ENCODE assay signal across 19 mouse cellular contexts in the genomic region with DNA sequence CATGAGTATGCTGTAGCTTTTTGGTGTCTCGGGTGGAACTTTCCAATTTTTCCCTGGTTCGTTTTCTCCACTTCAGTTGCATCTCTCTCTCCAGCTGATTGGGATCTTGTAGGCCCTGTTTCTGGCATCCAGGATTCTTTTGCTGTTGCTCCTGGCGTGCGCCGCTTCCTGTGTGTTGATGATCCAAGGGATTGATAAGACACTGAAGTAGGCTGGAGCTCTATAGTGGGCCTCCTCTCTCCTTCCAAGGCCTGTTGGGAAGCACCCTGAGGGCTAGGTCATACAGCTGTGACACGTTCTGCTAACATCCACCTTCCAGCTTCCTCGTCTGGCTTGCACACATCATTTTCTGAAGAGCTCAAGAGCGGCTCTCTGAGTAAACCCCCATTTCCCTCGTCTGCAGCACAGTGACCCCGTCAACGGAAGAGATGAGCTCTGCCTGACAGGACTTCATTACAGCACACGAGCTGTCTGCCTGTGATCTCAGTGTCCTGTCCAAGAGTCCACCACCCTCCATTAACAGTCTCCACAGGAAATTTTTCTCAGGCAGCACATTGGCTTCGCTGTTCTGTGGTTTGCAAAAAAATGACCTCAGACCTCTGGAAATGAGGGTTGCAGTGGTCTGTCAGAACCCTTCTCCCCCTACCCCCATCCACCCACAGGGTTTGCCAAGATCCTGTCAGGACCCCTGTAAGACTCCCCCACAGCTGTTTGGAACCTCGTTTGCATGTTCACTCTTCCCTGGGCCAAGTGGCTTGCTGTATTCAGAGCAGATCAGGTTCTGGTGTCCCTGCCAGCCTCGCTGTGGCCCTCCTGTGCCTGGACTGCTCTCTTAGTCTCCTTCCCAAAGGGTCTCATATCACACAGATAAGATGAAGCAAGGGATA. TPM values are rescaled to one million over a fixed set of nuclear protein-coding genes. Genes with fewer than 3 reads are reported as not detected.
DNase-seq lines count a peak whose midpoint lies in the region; ATAC-seq and TF ChIP-seq lines count a peak whose summit lies in the region.
"Had no signal": no experiment of that assay in that cellular context is flagged by ENCODE, and none has a peak within 500 bp of the region (broad histone marks: within the 10 kb centered on the region; RNA-seq: fewer than 3 reads in every experiment).

No protein-coding gene starts in this region.

- no peak overlapping the region for H3K4me2 ChIP-seq in lung, postnatal 0 days (replicated peaks; ENCODE audit: low read depth, low read length)
- H3K4me2 ChIP-seq in forebrain, embryonic 14.5 days (ENCODE audit: low read length): no peak overlapping the region
- no peak overlapping the region for H3K4me2 ChIP-seq in hindbrain, postnatal 0 days (ENCODE audit: low read depth, low read length)
- H3K4me2 ChIP-seq: embryonic facial prominence, embryonic 15.5 days had no signal

- no peak overlapping the region for H3K27ac ChIP-seq in kidney, adult 2 months (ENCODE audit: insufficient read depth, low read depth, low read length)
- no peak overlapping the region for H3K27ac ChIP-seq in lung, postnatal 0 days (ENCODE audit: low read length)
- H3K27ac ChIP-seq in forebrain, embryonic 14.5 days (ENCODE audit: low read depth, low read length): peak overlapping the region; percentile 4; the same call in 1 of the 2 replicates
- no peak overlapping the region for H3K27ac ChIP-seq in hindbrain, postnatal 0 days
- H3K27ac ChIP-seq: embryonic facial prominence, embryonic 15.5 days had no signal

- 66% methylated on average over 15 of the region's 15 CpGs for WGBS in kidney, adult 2 months
- WGBS in lung, postnatal 0 days: 50% methylated on average over 15 of the region's 15 CpGs
- WGBS in forebrain, embryonic 14.5 days: 69% methylated on average over 15 of the region's 15 CpGs
- 58% methylated on average over 15 of the region's 15 CpGs for WGBS in hindbrain, postnatal 0 days

- ATAC-seq in lung, postnatal 0 days: peak; percentile 38; the same call in 1 of the 2 replicates
- 0 out of 2 replicates have a peak, but pooled peaks have one; percentile 14 for ATAC-seq in forebrain, embryonic 14.5 days
- peak; percentile 72 for ATAC-seq in hindbrain, postnatal 0 days
- ATAC-seq: intestine, postnatal 0 days had no signal

- TF ChIP-seq POLR2A in kidney, adult 2 months (IDR thresholded peaks at IDR 0.05; ENCODE audit: low read depth, low read length): no peak

- H3K36me3 ChIP-seq in kidney, adult 2 months (ENCODE audit: control insufficient read depth, insufficient read depth, low read length): no peaks in the 10 kb centered on the region
- H3K36me3 ChIP-seq in lung, postnatal 0 days (ENCODE audit: insufficient read depth, low read length): no peaks in the 10 kb centered on the region
- 0 out of 2 replicates have a peak, but pooled peaks cover 5% of the 10 kb centered on the region for H3K36me3 ChIP-seq in forebrain, embryonic 14.5 days (ENCODE audit: control insufficient read depth, insufficient read depth, low read length)
- no peaks in the 10 kb centered on the region for H3K36me3 ChIP-seq in hindbrain, postnatal 0 days (ENCODE audit: insufficient read depth, low read length)
- H3K36me3 ChIP-seq: embryonic facial prominence, embryonic 15.5 days; G1E had no signal

- H3K4me3 ChIP-seq in kidney, adult 2 months (ENCODE audit: insufficient read depth, low read depth, low read length): no peak overlapping the region
- H3K4me3 ChIP-seq in lung, postnatal 0 days (ENCODE audit: low read depth, low read length): no peak overlapping the region
- no peak overlapping the region for H3K4me3 ChIP-seq in forebrain, embryonic 14.5 days (ENCODE audit: low read depth, low read length)
- no peak overlapping the region for H3K4me3 ChIP-seq in hindbrain, postnatal 0 days (ENCODE audit: low read length)
- H3K4me3 ChIP-seq: embryonic facial prominence, embryonic 15.5 days had no signal

- no peaks in the 10 kb centered on the region for H3K9me3 ChIP-seq in lung, postnatal 0 days (ENCODE audit: low read length)
- no peaks in the 10 kb centered on the region for H3K9me3 ChIP-seq in forebrain, embryonic 14.5 days (replicated peaks; ENCODE audit: control insufficient read depth, low read length)
- H3K9me3 ChIP-seq in hindbrain, postnatal 0 days (ENCODE audit: low read length): no peaks in the 10 kb centered on the region
- H3K9me3 ChIP-seq: embryonic facial prominence, embryonic 15.5 days; G1E had no signal

- intact Hi-C loops in left cerebral cortex, postnatal 10 days (cut with DNase I): no loop called here

- no peaks in the 10 kb centered on the region for H3K4me1 ChIP-seq in kidney, adult 2 months (ENCODE audit: control insufficient read depth, insufficient read depth, low read length)
- H3K4me1 ChIP-seq in lung, postnatal 0 days (ENCODE audit: insufficient read depth, low read depth, low read length): no peaks in the 10 kb centered on the region
- H3K4me1 ChIP-seq in forebrain, embryonic 14.5 days (ENCODE audit: control insufficient read depth, insufficient read depth, low read length): peaks cover 22% of the 10 kb centered on the region
- peaks cover 9% of the 10 kb centered on the region; the same call in 1 of the 2 replicates for H3K4me1 ChIP-seq in hindbrain, postnatal 0 days (ENCODE audit: insufficient read depth, low read length)

- TF ChIP-seq CTCF in kidney, adult 2 months (conservative IDR thresholded peaks at IDR 0.05; ENCODE audit: insufficient read depth, insufficient read length, low read depth, low read length): no peak
- TF ChIP-seq CTCF in lung, postnatal 0 days (IDR thresholded peaks at IDR 0.05): no peak
- no peak for TF ChIP-seq CTCF in hindbrain, postnatal 0 days (IDR thresholded peaks at IDR 0.05; ENCODE audit: low read depth)

- TF ChIP-seq EP300 in lung, postnatal 0 days (IDR thresholded peaks at IDR 0.05): no peak

- DNase-seq in kidney, adult 11 months: peak; percentile 17
- no peak for DNase-seq in kidney, adult 2 months
- no peak for DNase-seq in lung, postnatal 0 days (ENCODE audit: low spot score)
- DNase-seq in lung, postnatal 14 days: no peak
- peak; percentile 41 for DNase-seq in forebrain, embryonic 14.5 days (ENCODE audit: low spot score)
- DNase-seq in hindbrain, postnatal 0 days (ENCODE audit: low spot score): peak; percentile 51
- DNase-seq in embryo, embryonic 11 days: no peak
- DNase-seq in left cerebral cortex, postnatal 10 days (ENCODE audit: extremely low spot score in 1 of 2, low spot score in 2 of 2): no peak
- DNase-seq: cerebellum, adult 2 months; gastrocnemius, postnatal 10 days; heart, postnatal 14 days; layer of hippocampus, adult 9-11 months; liver; right cerebral cortex, postnatal 4 days; thymus, postnatal 25 days had no signal

- H3K9ac ChIP-seq in lung, postnatal 0 days (replicated peaks; ENCODE audit: low read depth): no peak overlapping the region
- H3K9ac ChIP-seq in forebrain, embryonic 14.5 days (ENCODE audit: low read length): no peak overlapping the region
- H3K9ac ChIP-seq in hindbrain, postnatal 0 days (replicated peaks; ENCODE audit: low read length): no peak overlapping the region
- H3K9ac ChIP-seq: embryonic facial prominence, embryonic 15.5 days had no signal

- H3K27me3 ChIP-seq in kidney, adult 2 months (replicated peaks; ENCODE audit: control insufficient read depth, insufficient read depth, low read length): no peaks in the 10 kb centered on the region
- no peaks in the 10 kb centered on the region for H3K27me3 ChIP-seq in lung, postnatal 0 days (replicated peaks; ENCODE audit: insufficient read depth, low read length)
- no peaks in the 10 kb centered on the region for H3K27me3 ChIP-seq in forebrain, embryonic 14.5 days (replicated peaks; ENCODE audit: control insufficient read depth, insufficient read depth, low read length)
- H3K27me3 ChIP-seq in hindbrain, postnatal 0 days (ENCODE audit: insufficient read depth, low read length): no peaks in the 10 kb centered on the region
- H3K27me3 ChIP-seq: embryonic facial prominence, embryonic 15.5 days had no signal

RNA-seq across cellular contexts. Expression of a gene that starts 14.9 kb away (rescaled TPM):
- polyA plus RNA-seq in kidney, adult 2 months (2012; rRNA removed): 1.4 and 1.9 TPM in 2 replicates
- 0.60 and 0.92 TPM in 2 replicates for polyA plus RNA-seq in lung, postnatal 0 days (2015; fragmentation: Nextera tagmentation; extraction: Ambion mirVana)
- polyA plus RNA-seq in forebrain, embryonic 14.5 days (2014; fragmentation: Nextera tagmentation; extraction: Ambion mirVana): 10.5 and 13.7 TPM in 2 replicates
- total RNA-seq in hindbrain, postnatal 0 days (2014; rRNA removed): 37.0 and 47.0 TPM in 2 replicates
- 12.3 and 14.8 TPM in 2 replicates for polyA plus RNA-seq in hindbrain, postnatal 0 days (2015; fragmentation: Nextera tagmentation; extraction: Ambion mirVana)
- 10 to 100 TPM; 27.4 to 29.5 TPM for total RNA-seq in left cerebral cortex, postnatal 10 days (2021)
- total RNA-seq: common myeloid progenitor, adult 5-6 weeks had no signal
- polyA plus RNA-seq: G1E had no signal

Comparison
In these comparisons a context has a peak if more than half of its experiments do, and no peak if none do; other contexts are left out.
1. DNase-seq: peak in kidney, adult 11 months (single experiment), forebrain, embryonic 14.5 days (single experiment) and hindbrain, postnatal 0 days (single experiment); none in kidney, adult 2 months (single experiment), lung, postnatal 0 days (single experiment), lung, postnatal 14 days (single experiment), embryo, embryonic 11 days (single experiment) and left cerebral cortex, postnatal 10 days (0 of 2).
2. ATAC-seq: peak in every context shown above with its lines; median percentile 72 in hindbrain, postnatal 0 days; 38 in lung, postnatal 0 days; 14 in forebrain, embryonic 14.5 days.